Mouse (Mus musculus): ENCODE results near the gene 9330159F19Rik. TPM values are rescaled to one million over a fixed set of nuclear protein-coding genes. Genes with fewer than 3 reads are reported as not detected.

Gene 9330159F19Rik
- polyA plus RNA-seq, 1 experiment from 2014 or later: 1.5 TPM

DNA sequence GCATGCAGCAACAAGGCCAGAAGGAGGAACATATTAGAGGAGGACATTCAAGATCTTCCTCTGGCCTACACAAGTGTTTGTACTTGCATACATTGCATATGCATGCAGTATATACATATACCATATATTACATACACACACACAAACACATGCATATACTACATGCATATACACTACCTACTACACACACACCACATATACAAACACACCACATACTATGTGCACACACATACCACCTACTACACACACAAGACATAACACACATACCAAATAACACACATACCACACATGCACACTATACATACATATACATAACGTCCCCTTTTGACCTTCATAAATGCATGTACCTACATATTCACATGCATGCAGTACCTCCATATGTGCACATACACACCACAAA is 10.8 kb upstream of the 9330159F19Rik start:
- no peaks in the 10 kb centered on the region for H3K9me3 ChIP-seq (replicated peaks)
- no peak overlapping the region for H3K4me2 ChIP-seq (replicated peaks)
- H3K4me3 ChIP-seq (replicated peaks): no peak overlapping the region
- H3K4me1 ChIP-seq: no peaks in the 10 kb centered on the region
- no peak overlapping the region for H3K9ac ChIP-seq
- no peaks in the 10 kb centered on the region for H3K36me3 ChIP-seq
- H3K27ac ChIP-seq (replicated peaks): no peak overlapping the region
- no peak for ATAC-seq (ENCODE audit: insufficient number of reproducible peaks, low FRiP score, low TSS enrichment, low read depth)
- 91% methylated on average over 1 of the region's 1 CpGs for WGBS
- no peaks in the 10 kb centered on the region for H3K27me3 ChIP-seq

- Histone ChIP-seq H3K27me3 (no peaks in the 10 kb centered on the region), H3K27ac (replicated peaks) (no peak overlapping the region), H3K4me1 (peaks cover 4% of the 10 kb centered on the region; the same call in 1 of the 2 replicates), H3K36me3 (no peaks in the 10 kb centered on the region), H3K4me2 (replicated peaks) (no peak overlapping the region), H3K9me3 (replicated peaks) (no peaks in the 10 kb centered on the region), H3K4me3 (replicated peaks) (no peak overlapping the region), H3K9ac (no peak overlapping the region)
- no peak for ATAC-seq (ENCODE audit: insufficient number of reproducible peaks, low FRiP score, low TSS enrichment, low read depth)
These were observed 4.7 kb upstream of the 9330159F19Rik start for GRCm38 (mm10) chr10:29206730-29207129.

GRCm38 (mm10) chr10:29208735-29209134 is 2.7 kb upstream of the 9330159F19Rik start:
- H3K27ac ChIP-seq (replicated peaks): no peak overlapping the region
- no peaks in the 10 kb centered on the region for H3K27me3 ChIP-seq
- WGBS: 37% methylated on average over 3 of the region's 3 CpGs
- ATAC-seq (ENCODE audit: insufficient number of reproducible peaks, low FRiP score, low TSS enrichment, low read depth): no peak
- H3K4me3 ChIP-seq (replicated peaks): no peak overlapping the region
- H3K4me2 ChIP-seq (replicated peaks): no peak overlapping the region
- H3K9me3 ChIP-seq (replicated peaks): no peaks in the 10 kb centered on the region
- H3K4me1 ChIP-seq: peaks cover 5% of the 10 kb centered on the region; the same call in 1 of the 2 replicates
- no peak overlapping the region for H3K9ac ChIP-seq
- no peaks in the 10 kb centered on the region for H3K36me3 ChIP-seq

- no peaks in the 10 kb centered on the region for H3K9me3 ChIP-seq (replicated peaks)
- 40% methylated on average over 3 of the region's 3 CpGs for WGBS
- H3K27me3 ChIP-seq: no peaks in the 10 kb centered on the region
- H3K9ac ChIP-seq: no peak overlapping the region
- H3K4me2 ChIP-seq (replicated peaks): no peak overlapping the region
- H3K36me3 ChIP-seq: no peaks in the 10 kb centered on the region
- H3K27ac ChIP-seq (replicated peaks): no peak overlapping the region
- no peak for ATAC-seq (ENCODE audit: insufficient number of reproducible peaks, low FRiP score, low TSS enrichment, low read depth)
- no peak overlapping the region for H3K4me3 ChIP-seq (replicated peaks)
- H3K4me1 ChIP-seq: peaks cover 5% of the 10 kb centered on the region; the same call in 1 of the 2 replicates
These were observed 2.2 kb downstream of the 9330159F19Rik start for GRCm38 (mm10) chr10:29213534-29214100.

GRCm38 (mm10) chr10:29216957-29217356 is 5.6 kb downstream of the 9330159F19Rik start:
- Histone ChIP-seq H3K36me3 (no peaks in the 10 kb centered on the region), H3K9me3 (replicated peaks) (no peaks in the 10 kb centered on the region), H3K27ac (replicated peaks) (no peak overlapping the region), H3K4me1 (no peaks in the 10 kb centered on the region), H3K27me3 (no peaks in the 10 kb centered on the region), H3K9ac (no peak overlapping the region), H3K4me2 (replicated peaks) (no peak overlapping the region), H3K4me3 (replicated peaks) (no peak overlapping the region)
- 90% methylated on average over 1 of the region's 1 CpGs for WGBS
- no peak for ATAC-seq (ENCODE audit: insufficient number of reproducible peaks, low FRiP score, low TSS enrichment, low read depth)

DNA sequence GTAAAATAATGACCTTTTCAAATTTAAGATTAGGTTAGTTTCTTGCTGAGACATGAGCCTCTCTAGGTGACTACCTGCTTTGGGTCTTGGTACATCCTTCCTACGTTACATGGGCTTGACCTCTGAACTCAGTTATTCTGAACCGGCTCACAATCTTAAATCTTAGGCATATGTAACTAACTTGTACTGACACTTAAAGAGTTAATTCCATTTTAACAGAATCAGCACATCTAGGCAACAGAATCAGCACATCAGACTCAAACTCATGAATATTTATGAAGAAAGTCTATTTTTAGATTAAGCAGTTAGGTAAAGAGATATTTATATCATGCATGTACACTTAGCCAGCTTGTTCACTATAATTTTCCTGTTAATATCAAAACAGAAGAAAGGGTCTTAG is 6.0 kb downstream of the 9330159F19Rik start:
- ATAC-seq (ENCODE audit: insufficient number of reproducible peaks, low FRiP score, low TSS enrichment, low read depth): no peak
- no peak overlapping the region for H3K4me2 ChIP-seq (replicated peaks)
- H3K9me3 ChIP-seq (replicated peaks): no peaks in the 10 kb centered on the region
- 67% methylated on average over 2 of the region's 2 CpGs for WGBS
- no peak overlapping the region for H3K4me3 ChIP-seq (replicated peaks)
- H3K4me1 ChIP-seq: no peaks in the 10 kb centered on the region
- no peaks in the 10 kb centered on the region for H3K36me3 ChIP-seq
- no peak overlapping the region for H3K27ac ChIP-seq (replicated peaks)
- no peaks in the 10 kb centered on the region for H3K27me3 ChIP-seq
- H3K9ac ChIP-seq: no peak overlapping the region

DNA sequence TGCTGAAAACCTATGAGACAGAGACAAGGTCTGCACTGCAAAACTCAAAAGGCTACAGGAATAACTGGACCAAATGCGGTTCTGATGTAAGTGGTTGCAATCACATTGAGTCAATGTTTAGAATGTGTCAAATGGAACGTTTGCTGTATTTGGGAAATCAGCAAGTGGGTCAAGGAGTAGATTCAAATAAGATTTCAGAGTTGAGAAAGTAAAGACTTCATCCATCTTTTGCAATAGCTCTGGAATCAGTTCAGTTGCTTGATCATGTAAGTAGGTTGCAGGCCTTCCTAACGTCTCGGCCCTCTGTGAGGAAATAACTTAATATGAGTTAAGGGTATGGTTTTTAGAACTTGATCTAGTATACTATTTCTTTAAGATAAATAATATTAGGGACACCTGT is 13.9 kb downstream of the 9330159F19Rik start:
- Histone ChIP-seq H3K4me1 (no peaks in the 10 kb centered on the region), H3K4me3 (replicated peaks) (no peak overlapping the region), H3K27me3 (no peaks in the 10 kb centered on the region), H3K4me2 (replicated peaks) (no peak overlapping the region), H3K36me3 (no peaks in the 10 kb centered on the region), H3K9ac (no peak overlapping the region), H3K27ac (replicated peaks) (no peak overlapping the region), H3K9me3 (replicated peaks) (no peaks in the 10 kb centered on the region)
- no peak for ATAC-seq (ENCODE audit: insufficient number of reproducible peaks, low FRiP score, low TSS enrichment, low read depth)
- WGBS: 79% methylated on average over 4 of the region's 4 CpGs

DNA sequence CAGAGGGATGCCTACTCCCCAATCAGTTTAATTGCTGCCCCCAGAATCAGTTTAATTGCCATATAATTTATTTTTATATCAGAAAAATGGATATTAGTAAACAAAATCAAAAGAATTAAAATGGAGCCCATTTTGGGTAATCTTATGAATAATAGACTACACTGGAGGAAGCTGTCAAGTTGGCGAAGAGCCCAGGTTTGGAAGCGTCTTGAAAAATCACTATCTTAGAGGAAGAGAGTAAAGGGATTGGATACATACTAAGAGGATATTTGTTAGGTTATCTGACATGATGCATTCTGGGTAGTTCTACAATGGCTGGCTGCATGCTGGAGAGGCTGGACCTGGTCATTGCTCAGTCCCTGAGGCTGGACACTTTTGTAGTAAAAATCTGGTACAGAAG is 19.8 kb downstream of the 9330159F19Rik start:
- no peaks in the 10 kb centered on the region for H3K27me3 ChIP-seq
- H3K27ac ChIP-seq (replicated peaks): no peak overlapping the region
- no peak overlapping the region for H3K9ac ChIP-seq
- 79% methylated on average over 2 of the region's 2 CpGs for WGBS
- no peaks in the 10 kb centered on the region for H3K36me3 ChIP-seq
- H3K4me2 ChIP-seq (replicated peaks): no peak overlapping the region
- H3K9me3 ChIP-seq (replicated peaks): no peaks in the 10 kb centered on the region
- no peaks in the 10 kb centered on the region for H3K4me1 ChIP-seq
- no peak for ATAC-seq (ENCODE audit: insufficient number of reproducible peaks, low FRiP score, low TSS enrichment, low read depth)
- no peak overlapping the region for H3K4me3 ChIP-seq (replicated peaks)

Other genes starting within 250 kb of the 9330159F19Rik start
- not detected in 2 replicates for gene 2310057J18Rik, start 225.3 kb upstream of the 9330159F19Rik start, polyA plus RNA-seq (2015; fragmentation: Nextera tagmentation; extraction: Ambion mirVana)
- gene Soga3, start 67.8 kb upstream of the 9330159F19Rik start, polyA plus RNA-seq (2015; fragmentation: Nextera tagmentation; extraction: Ambion mirVana): 4.0 and 4.7 TPM in 2 replicates
- gene Gm49353, start 12.7 kb upstream of the 9330159F19Rik start, polyA plus RNA-seq (2015; fragmentation: Nextera tagmentation; extraction: Ambion mirVana): 0.27 and 0.45 TPM in 2 replicates
- gene Echdc1, start 101.6 kb downstream of the 9330159F19Rik start, polyA plus RNA-seq (2015; fragmentation: Nextera tagmentation; extraction: Ambion mirVana): 26.9 and 28.1 TPM in 2 replicates
- 50.5 and 56.0 TPM in 2 replicates for gene Rnf146, start 150.8 kb downstream of the 9330159F19Rik start, polyA plus RNA-seq (2015; fragmentation: Nextera tagmentation; extraction: Ambion mirVana)

Measured in embryonic facial prominence, embryonic 15.5 days (tissue).